Mouse (Mus musculus): ENCODE measurements around the gene Gm10842.

The Gm10842 gene

DNA sequence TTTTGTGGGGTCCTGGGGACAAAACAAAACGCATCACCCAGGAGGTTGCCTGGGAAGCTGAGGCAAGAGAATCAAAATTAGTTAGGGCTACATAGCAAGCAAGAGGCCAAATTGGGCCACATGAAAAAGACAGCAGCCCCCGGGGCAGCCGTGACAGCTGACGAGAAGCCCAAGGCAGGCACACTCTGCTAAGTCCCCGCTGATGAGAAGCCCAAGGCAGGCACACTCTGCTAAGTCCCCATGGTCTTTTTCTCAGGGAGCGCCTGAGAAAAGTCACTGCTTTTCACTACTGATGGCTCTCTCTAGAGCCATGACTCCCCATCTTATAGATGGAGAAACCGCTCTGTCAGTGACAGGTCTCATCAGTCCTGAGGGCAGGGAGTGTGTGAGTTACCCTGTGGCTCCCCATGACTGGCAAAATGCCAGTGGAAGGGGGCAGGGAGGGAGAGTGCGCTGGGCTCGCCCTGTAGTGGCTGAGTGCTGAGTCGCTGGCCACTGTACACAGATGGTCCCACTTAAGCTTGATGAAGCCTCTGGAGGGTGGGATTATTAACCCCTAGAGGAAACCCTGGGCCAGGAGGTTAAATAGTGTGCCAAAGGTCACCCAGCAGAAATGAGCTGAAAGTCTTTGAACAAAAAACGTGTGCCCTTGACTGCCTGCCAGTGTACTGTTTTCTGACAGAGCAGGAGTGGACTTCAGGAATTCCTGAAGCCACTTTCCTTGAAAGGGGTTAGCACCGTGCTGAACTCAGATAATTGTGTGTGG is 6.6 kb downstream of the Gm10842 start:
- peak; percentile 86 for DNase-seq (ENCODE audit: low read depth, low spot score)

DNA sequence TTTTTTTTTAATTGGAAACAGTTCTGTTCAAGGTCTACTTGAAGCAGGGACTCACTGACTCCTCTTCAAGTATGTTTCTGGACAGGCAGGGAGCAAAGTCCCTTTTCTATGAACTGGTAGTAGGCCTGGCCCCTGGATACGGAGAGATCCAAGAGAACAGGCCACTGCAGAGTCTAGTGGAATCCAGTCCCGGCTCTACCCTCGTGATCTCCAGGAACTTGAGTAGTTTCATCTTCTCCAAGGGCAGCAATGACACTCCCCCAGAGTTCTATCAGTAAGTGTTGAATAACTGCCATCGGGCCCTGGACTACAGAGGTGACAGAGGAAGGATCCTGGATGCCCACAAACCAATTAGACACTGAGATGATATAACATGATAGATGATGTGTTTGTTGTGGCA is 9.2 kb downstream of the Gm10842 start:
- no peak for DNase-seq (ENCODE audit: low read depth, low spot score)

DNA sequence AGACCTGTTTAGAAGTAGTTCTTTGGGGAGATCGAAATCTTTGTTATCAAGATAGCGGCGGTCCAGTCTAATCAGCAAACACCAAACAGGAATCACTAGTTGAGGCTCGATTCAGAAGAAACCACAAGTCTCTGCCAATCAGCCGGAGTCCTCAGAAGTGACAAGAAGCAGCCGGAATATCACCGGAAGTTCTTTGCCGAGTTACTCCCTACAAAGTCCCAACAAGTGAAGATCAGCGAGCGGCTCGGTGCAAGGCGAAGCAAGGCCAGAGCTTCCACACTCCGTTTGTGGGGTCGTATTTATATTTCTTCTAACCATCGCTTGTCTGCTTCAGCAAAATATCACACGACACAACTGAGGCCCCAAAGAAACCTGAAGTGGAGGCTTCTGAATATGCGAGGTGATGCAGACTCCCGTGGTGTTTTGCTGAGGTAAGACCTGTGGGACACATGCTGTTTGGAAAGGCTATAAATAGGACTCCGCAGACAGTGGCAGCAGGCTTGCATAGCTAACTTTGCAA is 10.1 kb downstream of the Gm10842 start:
- no peak for DNase-seq (ENCODE audit: low read depth, low spot score)

DNA sequence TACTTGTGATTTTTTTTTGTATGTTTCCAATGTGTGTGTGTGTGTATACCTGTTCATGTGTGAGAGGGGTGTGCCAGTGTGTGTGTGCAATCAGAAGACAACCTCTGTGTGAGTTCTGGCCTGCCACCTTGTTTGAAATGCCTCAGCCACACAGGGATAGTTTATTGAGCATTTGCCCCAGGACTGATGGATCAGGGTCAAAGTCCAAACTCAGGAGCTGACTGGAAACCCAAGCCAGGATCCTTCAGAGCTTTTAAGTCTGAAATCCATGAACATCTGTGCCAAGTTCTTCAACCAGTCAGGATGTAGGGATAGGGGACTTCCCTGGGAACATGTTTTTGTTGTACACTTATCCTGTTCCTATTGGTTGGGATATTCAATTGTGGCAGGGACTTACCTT is 11.4 kb downstream of the Gm10842 start:
- no peak for DNase-seq (ENCODE audit: low read depth, low spot score)

DNA sequence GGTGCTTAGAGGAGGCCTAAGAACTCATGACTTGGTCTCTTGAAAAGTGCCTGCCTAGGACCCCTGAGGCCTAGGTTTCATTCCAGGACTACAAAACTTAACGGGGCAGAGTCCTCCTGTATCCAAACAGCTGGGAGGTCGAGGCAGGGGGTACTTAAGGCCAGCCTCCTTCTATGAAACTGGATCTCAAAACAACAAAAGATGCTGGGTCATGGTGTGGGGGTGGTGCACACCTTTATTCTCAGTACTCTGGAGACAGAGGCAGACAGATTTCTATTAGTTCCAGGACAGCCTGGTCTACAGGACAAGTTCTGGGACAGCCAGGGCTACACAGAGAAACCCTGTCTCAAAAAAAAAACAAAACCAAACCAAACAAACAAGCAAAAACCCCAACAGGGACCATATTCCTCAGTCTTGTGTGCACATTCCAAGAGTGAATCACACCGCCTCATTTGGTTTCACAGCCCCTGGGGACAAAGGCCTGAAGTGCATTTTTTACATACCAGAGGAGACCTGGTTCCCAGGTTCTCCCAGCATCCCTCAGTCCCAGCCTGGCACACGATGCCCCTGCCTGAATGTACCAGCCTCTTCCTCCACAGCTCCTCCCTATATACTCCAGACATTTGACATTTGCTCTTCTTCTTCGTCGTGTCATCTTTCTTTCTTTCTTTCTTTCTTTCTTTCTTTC is 13.1 kb downstream of the Gm10842 start:
- DNase-seq (ENCODE audit: low read depth, low spot score): peak; percentile 37

DNA sequence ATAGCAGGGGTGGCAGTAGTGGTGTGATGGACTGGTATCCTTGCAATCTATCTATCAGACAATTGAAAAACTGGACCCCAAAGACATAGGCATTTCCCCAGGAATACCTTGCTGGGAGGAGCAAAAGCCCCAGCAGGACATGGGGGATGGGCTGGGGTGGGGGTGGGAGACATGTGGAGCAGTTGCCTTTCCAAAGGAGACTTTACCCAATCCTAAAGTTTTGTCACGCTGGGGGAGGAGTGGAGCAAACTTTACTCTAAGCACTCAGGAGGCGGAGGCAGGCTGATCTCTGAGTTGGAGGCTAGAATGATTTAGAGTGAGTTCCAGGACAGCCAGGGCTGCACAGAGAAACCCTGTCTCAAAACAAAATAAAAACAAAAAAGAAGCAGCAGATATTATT is 14.7 kb downstream of the Gm10842 start:
- no peak for DNase-seq (ENCODE audit: low read depth, low spot score)

DNA sequence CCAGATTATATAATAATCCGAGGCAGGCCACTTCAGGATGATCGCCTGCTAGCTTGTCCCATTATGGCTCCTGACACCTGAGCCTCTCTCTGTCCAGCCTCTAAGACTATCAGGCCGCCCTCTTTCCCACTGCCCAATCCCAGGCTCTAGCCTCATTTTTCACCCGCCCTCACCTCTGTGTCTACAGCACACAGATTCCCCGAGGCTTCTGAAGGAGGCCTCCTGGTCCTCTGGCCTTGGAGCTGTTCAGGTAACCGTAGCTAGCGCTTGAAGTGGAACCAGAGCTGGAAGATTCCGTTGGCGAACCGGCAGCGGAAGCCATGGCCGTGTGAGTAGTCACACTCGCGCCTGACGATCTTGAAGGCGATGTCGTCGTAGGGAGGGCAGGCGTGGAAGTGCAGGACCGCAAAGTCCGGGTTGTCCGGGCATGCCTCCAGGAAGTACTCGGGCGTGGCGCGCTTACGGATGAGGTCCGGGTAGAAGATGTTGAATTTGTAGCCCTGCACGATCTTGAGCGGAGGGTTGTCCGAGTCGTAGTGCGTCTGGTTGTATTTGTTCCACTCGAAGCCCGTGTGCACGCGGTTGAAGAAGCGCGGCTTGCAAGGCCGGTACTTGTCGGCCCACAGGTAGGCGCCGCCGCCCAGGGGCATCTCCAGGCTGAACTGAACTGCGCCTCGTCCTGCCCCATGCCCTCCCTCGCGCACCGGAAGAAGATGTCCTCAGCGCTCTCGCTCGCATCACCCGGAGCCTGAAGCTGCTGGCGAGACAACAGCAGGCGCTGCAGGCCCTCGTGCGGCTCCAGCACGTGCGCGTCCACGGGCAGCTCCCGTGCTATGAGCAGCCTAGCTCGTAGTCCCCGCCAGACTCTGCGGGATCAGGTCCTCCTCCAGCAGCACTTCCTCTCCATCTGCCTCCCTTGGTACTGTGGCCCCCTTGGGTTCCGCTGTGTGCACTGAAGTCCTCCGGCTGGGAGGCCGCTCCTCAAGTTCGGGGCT is 18.1 kb downstream of the Gm10842 start:
- DNase-seq (ENCODE audit: low read depth, low spot score): no peak

DNA sequence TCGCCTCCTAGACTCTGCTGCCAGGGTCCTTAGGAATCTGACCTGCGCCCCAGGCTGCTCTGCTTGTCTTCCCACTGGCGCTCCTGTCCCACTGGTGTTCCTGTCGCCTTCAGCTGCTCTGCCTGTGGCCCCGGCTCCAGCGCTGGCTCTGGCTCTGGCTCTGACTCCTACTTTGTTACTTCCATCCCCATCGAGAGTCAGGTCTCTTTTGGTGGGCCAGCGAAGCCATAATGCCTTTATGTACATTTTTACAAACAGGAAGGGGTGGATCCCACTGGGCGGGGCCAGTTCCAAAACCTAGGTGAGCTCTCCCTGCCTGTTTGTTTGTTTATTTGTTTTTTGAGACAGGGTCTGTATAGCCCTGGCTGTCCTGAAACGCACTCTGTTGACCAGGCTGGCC is 20.1 kb downstream of the Gm10842 start:
- DNase-seq (ENCODE audit: low read depth, low spot score): no peak

DNA sequence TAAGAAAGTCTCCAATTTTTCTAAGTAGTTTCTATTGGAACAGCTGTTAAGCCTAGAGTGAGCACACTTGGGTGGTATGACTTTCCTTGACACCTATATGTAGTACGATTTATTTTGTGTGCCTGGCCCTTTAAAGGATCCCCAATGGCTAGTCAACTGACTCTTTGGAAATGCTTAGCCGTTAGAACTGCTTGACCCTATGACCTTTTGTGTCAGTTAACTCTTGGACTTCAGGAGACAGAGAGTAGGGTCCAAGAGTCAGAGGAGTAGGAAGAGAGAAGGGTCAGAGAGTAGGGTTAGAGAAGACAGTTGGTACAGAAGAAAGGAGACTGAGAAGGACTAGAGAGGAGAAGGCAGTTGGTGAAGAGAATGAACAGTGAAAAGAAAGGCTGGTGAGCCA is 31.8 kb downstream of the Gm10842 start, which contains the start of gene Tlk2:
Gene Tlk2 (plus strand): TSS at position 292 of the 400 bp plus-strand sequence.
- DNase-seq (ENCODE audit: low read depth, low spot score): no peak

DNA sequence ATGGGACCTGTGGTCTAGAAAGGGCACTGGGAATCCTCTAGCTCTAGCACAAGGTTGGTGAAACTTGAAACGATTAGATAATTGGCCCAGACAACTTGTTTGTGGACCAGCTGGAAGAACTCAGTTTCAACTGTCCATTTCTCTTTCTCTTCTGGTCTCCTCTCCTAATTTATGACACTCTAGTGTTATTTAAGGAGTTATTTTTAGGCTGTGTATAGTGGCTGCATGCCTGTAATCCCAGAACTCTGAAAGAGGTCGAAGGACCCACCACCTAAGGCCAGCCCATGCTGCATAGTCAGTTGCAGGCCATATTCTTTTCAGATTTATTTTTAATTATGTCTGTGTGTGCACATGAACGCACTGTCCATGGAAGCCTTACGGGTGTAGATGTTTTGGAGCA is 32.8 kb downstream of the Gm10842 start:
- DNase-seq (ENCODE audit: low read depth, low spot score): no peak

DNA sequence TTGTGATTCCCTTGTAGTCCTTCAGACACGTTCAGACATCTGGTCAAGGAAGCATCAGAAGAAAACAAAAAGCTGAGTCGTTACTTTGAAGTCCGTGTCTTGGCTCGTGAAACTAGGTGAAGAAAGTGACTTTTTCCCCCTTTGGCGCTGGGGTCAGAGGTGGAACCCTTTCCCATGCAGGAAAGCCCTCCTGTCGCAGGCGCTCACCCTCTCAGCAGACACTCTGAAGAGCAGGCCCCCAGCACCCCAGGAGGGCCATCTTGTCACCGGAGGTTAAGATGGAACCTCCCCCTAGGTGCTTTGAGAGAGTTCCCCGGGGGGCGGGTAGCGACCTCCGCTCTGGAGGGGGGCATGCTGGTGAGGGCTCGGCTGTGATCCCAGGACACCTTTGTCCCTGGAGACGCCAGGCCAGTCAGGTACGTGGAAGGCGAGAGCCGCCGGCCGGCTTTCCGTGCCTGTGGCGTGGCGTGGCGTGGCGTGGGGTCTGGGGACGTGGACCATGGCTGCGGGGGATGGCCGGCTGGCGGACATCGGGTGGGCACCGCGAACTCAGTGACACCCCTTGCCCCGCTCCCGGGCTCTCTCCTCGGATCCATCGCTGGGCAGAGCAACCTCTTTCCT is 33.9 kb downstream of the Gm10842 start:
- DNase-seq (ENCODE audit: low read depth, low spot score): peak; percentile 21

DNA sequence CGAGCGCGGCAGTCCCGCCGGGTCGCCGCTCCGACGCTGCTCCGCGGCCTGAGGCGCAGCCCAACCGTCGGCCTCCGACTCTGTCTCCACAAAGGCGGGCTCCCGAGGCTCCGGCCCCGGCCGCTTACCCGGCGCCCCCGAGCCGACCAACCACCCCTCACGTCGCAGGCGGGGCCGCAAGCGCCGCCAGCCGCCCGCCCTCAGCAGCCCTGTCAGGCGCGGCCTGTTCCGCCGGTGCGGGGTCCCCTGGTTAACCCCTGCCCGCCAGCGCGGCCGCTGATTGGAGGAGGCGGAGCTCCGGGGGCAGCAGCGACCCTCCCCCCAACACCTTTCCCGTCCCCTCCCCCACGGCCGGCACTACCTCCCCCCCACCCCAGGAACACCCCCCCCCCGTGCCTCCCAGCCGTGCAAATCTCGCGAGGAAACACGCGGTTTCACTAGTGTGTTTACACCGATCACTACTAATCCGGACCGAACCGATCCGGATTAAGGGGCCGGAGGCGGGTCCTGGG is 34.5 kb downstream of the Gm10842 start:
- DNase-seq (ENCODE audit: low read depth, low spot score): peak; percentile 95

DNA sequence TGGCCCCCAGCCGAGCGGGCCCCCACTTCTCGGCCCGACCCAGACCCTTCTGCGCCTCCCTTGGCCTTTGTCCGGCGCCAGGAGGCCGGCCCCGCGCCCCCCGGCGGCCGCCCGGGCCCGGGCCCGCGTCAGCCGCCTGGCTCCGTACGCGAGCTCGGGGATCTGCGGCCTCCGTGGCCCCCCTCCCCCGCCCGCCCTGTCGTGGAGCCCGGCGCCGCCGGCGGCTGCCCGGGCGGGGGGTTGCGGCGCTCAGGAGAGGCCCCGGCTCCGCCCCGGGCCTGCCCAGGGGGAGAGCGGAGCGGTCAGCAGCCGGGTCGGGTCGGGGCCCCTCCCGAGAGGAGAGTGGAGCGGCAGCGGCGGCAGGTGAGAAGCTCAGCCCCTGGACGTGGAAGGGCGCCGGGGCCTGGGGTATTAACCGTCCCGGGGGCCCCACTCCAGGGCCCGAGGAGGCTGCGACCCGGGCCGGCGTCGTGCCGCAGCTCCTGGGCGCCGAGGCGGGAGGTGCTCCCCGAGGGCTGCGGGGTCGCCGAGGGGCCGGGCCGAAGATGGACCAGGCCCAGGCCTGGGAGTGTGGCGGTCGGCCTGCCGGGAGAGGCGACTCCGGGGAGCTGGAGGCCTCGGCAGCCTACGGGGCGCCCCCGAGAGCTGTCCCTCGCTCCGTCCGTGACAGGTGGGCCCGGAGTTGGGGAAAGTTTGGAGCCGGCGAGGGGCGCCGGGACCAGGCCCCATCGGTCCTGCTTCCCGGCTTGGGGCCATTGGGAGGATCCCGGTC is 35.2 kb downstream of the Gm10842 start:
- peak; percentile 37 for DNase-seq (ENCODE audit: low read depth, low spot score)

DNA sequence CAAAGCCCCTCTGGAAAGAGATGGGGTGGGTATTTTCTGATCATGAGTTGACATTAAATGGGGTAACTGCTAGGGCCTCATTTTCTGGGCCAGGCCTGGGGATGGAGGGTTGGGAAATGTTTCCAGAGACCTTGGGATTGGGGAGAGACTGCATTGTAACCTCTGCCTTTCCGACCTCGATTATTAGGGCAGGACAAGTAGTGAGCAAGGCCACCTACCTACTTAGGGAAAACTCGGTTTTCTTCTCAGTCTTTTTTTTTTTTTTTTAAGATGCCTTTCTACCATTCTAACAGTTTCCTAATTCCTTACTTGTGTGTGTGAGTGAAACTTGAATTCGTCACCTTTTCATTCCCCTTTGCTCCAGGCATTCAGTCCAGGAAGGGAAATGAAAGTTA is 35.8 kb downstream of the Gm10842 start:
- no peak for DNase-seq (ENCODE audit: low read depth, low spot score)

DNA sequence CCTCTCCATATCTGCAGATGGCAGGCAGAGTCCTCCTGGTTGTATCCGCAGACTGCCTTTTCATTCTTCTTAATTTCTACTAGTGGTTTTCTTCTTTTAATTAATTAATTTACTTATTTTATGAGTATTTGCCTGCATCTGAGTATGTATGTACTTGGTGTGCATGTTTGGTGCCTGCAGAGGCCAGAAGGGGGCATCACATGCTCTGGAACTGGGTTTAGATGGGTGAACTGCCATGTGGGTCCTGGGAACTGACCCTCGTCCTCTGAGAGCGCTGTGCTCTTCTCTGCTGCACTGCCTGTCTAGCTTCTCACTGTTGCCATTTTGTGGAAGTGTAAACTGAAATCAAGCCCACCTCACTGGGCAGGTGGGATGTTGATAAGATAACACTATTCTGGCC is 38.0 kb downstream of the Gm10842 start:
- DNase-seq (ENCODE audit: low read depth, low spot score): no peak

DNA sequence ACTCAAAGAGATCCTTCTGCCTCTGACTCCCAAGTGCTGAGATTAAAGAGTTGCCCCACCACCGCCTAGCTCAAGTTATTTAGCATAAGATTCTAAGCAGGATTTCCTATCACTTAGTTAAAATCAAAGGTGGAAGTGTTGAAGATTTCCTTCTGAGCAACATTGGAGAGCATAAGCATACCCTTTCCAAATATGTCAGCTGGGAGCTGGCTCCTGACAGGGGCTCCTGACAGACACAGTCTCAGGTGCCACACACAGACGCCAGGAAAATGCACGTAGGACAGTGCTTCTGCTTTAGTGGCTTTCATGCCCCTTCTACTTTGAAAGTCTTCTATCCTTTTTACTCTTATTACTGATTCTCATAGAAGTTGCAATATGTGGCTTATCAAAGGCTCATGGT is 45.5 kb downstream of the Gm10842 start:
- DNase-seq (ENCODE audit: low read depth, low spot score): no peak
